12 mouse cellular contexts compared by ENCODE assay signal in genomic region chr15:80051092-80051761, GRCm38 (mm10). TPM values are rescaled to one million over a fixed set of nuclear protein-coding genes. Genes with fewer than 3 reads are reported as not detected.
A peak's percentile ranks its signal among the peaks of the same experiment; 100 is the strongest.
DNase-seq lines count a peak whose midpoint lies in the region; ATAC-seq and TF ChIP-seq lines count a peak whose summit lies in the region.
"Had no signal": no experiment of that assay in that cellular context is flagged by ENCODE, and none has a peak within 500 bp of the region (broad histone marks: within the 10 kb centered on the region; RNA-seq: fewer than 3 reads in every experiment).

No protein-coding gene starts in this region.

- no peak overlapping the region for H3K4me3 ChIP-seq in hindbrain, embryonic 15.5 days
- H3K4me3 ChIP-seq in hindbrain, postnatal 0 days (ENCODE audit: low read length), result no peak overlapping the region
- no peak overlapping the region for H3K4me3 ChIP-seq in neural tube, embryonic 13.5 days
- no peak overlapping the region for H3K4me3 ChIP-seq in limb, embryonic 12.5 days (replicated peaks)
- H3K4me3 ChIP-seq in forebrain, embryonic 10.5 days, result no peak overlapping the region
- H3K4me3 ChIP-seq: hindbrain, embryonic 10.5 days; midbrain, embryonic 12.5 days had no signal

- no peak for DNase-seq in hindbrain, postnatal 0 days (ENCODE audit: low spot score)
- no peak for DNase-seq in neural tube, embryonic 10.5 days (ENCODE audit: extremely low spot score, low spot score)
- DNase-seq in forebrain, embryonic 10.5 days (ENCODE audit: extremely low spot score, low spot score), result no peak
- no peak for DNase-seq in ovary, postnatal 10 days (ENCODE audit: low spot score)
- no peak for DNase-seq in urinary bladder, postnatal 36 days (ENCODE audit: low spot score in 2 of 2)
- DNase-seq: adrenal gland, adult 8-10 months; cerebellum, adult 18-20 months had no signal

- no peaks in the 10 kb centered on the region for H3K27me3 ChIP-seq in hindbrain, embryonic 15.5 days
- no peaks in the 10 kb centered on the region for H3K27me3 ChIP-seq in hindbrain, postnatal 0 days (ENCODE audit: insufficient read depth, low read length)
- no peaks in the 10 kb centered on the region for H3K27me3 ChIP-seq in neural tube, embryonic 13.5 days
- H3K27me3 ChIP-seq in limb, embryonic 12.5 days, result no peaks in the 10 kb centered on the region
- H3K27me3 ChIP-seq in forebrain, embryonic 10.5 days (ENCODE audit: poor library complexity, severe bottlenecking), result no peaks in the 10 kb centered on the region

- no peaks in the 10 kb centered on the region for H3K36me3 ChIP-seq in hindbrain, embryonic 15.5 days
- no peaks in the 10 kb centered on the region for H3K36me3 ChIP-seq in hindbrain, postnatal 0 days (ENCODE audit: insufficient read depth, low read length)
- H3K36me3 ChIP-seq in neural tube, embryonic 13.5 days, result no peaks in the 10 kb centered on the region
- H3K36me3 ChIP-seq in limb, embryonic 12.5 days, result no peaks in the 10 kb centered on the region
- no peaks in the 10 kb centered on the region for H3K36me3 ChIP-seq in forebrain, embryonic 10.5 days (replicated peaks)
- H3K36me3 ChIP-seq: hindbrain, embryonic 10.5 days; midbrain, embryonic 12.5 days had no signal

- H3K9me3 ChIP-seq in hindbrain, embryonic 15.5 days, result no peaks in the 10 kb centered on the region
- H3K9me3 ChIP-seq in hindbrain, postnatal 0 days (ENCODE audit: low read length), result no peaks in the 10 kb centered on the region
- H3K9me3 ChIP-seq in neural tube, embryonic 13.5 days, result no peaks in the 10 kb centered on the region
- no peaks in the 10 kb centered on the region for H3K9me3 ChIP-seq in limb, embryonic 12.5 days
- H3K9me3 ChIP-seq in forebrain, embryonic 10.5 days, result no peaks in the 10 kb centered on the region
- H3K9me3 ChIP-seq: hindbrain, embryonic 10.5 days; midbrain, embryonic 12.5 days had no signal

- H3K4me1 ChIP-seq in hindbrain, embryonic 15.5 days (replicated peaks), result peaks cover 7% of the 10 kb centered on the region; the same call in 1 of the 2 replicates
- H3K4me1 ChIP-seq in hindbrain, postnatal 0 days (ENCODE audit: insufficient read depth, low read length), result no peaks in the 10 kb centered on the region
- H3K4me1 ChIP-seq in neural tube, embryonic 13.5 days (replicated peaks), result no peaks in the 10 kb centered on the region
- peaks cover 27% of the 10 kb centered on the region for H3K4me1 ChIP-seq in limb, embryonic 12.5 days (replicated peaks)
- peaks cover 17% of the 10 kb centered on the region for H3K4me1 ChIP-seq in forebrain, embryonic 10.5 days
- H3K4me1 ChIP-seq: midbrain, embryonic 12.5 days had no signal

- WGBS in hindbrain, embryonic 15.5 days, result 80% methylated on average over 19 of the region's 19 CpGs
- 72% methylated on average over 19 of the region's 19 CpGs for WGBS in hindbrain, postnatal 0 days
- WGBS in neural tube, embryonic 13.5 days, result 73% methylated on average over 19 of the region's 19 CpGs
- 55% methylated on average over 19 of the region's 19 CpGs for WGBS in limb, embryonic 12.5 days
- WGBS in forebrain, embryonic 10.5 days, result 84% methylated on average over 19 of the region's 19 CpGs

- no peak overlapping the region for H3K4me2 ChIP-seq in hindbrain, embryonic 15.5 days
- no peak overlapping the region for H3K4me2 ChIP-seq in hindbrain, postnatal 0 days (ENCODE audit: low read depth, low read length)
- no peak overlapping the region for H3K4me2 ChIP-seq in neural tube, embryonic 13.5 days
- H3K4me2 ChIP-seq in limb, embryonic 12.5 days, result no peak overlapping the region
- H3K4me2 ChIP-seq: midbrain, embryonic 12.5 days had no signal

- ATAC-seq in hindbrain, embryonic 15.5 days (ENCODE audit: low FRiP score, low read depth), result no peak
- ATAC-seq in hindbrain, postnatal 0 days, result no peak
- ATAC-seq in neural tube, embryonic 13.5 days (ENCODE audit: low read depth), result no peak
- ATAC-seq in limb, embryonic 12.5 days (ENCODE audit: insufficient number of reproducible peaks, insufficient read depth, low FRiP score, low TSS enrichment, low read depth), result no peak

- TF ChIP-seq CTCF in hindbrain, postnatal 0 days (IDR thresholded peaks at IDR 0.05; ENCODE audit: low read depth), result no peak

- 0 out of 2 replicates have a peak overlapping the region, but pooled peaks have one; percentile 35 for H3K27ac ChIP-seq in hindbrain, embryonic 15.5 days (replicated peaks)
- no peak overlapping the region for H3K27ac ChIP-seq in hindbrain, postnatal 0 days
- H3K27ac ChIP-seq in neural tube, embryonic 13.5 days (replicated peaks), result 0 out of 2 replicates have a peak overlapping the region, but pooled peaks have one; percentile 28
- H3K27ac ChIP-seq in limb, embryonic 12.5 days, result 0 out of 2 replicates have a peak overlapping the region, but pooled peaks have one; percentile 29
- no peak overlapping the region for H3K27ac ChIP-seq in forebrain, embryonic 10.5 days
- H3K27ac ChIP-seq: hindbrain, embryonic 10.5 days; midbrain, embryonic 12.5 days had no signal

- H3K9ac ChIP-seq in hindbrain, embryonic 15.5 days, result no peak overlapping the region
- H3K9ac ChIP-seq in hindbrain, postnatal 0 days (replicated peaks; ENCODE audit: low read length), result no peak overlapping the region
- H3K9ac ChIP-seq in neural tube, embryonic 13.5 days, result no peak overlapping the region
- H3K9ac ChIP-seq in limb, embryonic 12.5 days (replicated peaks), result peak overlapping the region; percentile 31; the same call in 1 of the 2 replicates
- H3K9ac ChIP-seq: midbrain, embryonic 12.5 days had no signal

RNA-seq across cellular contexts. Expression of gene Pdgfb, which starts 36.5 kb away (rescaled TPM):
- 5.7 and 5.8 TPM in 2 replicates for polyA plus RNA-seq in hindbrain, embryonic 15.5 days (2015; fragmentation: Nextera tagmentation; extraction: Ambion mirVana)
- total RNA-seq in hindbrain, postnatal 0 days (2014; rRNA removed), result 31.0 and 33.4 TPM in 2 replicates
- 8.3 and 9.5 TPM in 2 replicates for polyA plus RNA-seq in hindbrain, postnatal 0 days (2015; fragmentation: Nextera tagmentation; extraction: Ambion mirVana)
- 3.3 TPM in 2 replicates for polyA plus RNA-seq in neural tube, embryonic 13.5 days (2015; fragmentation: Nextera tagmentation; extraction: Ambion mirVana)
- polyA plus RNA-seq in limb, embryonic 12.5 days (2016; fragmentation: Nextera tagmentation; extraction: Ambion mirVana), result 2.5 and 2.8 TPM in 2 replicates
- 1.8 TPM in 2 replicates for polyA plus RNA-seq in forebrain, embryonic 10.5 days (2016; fragmentation: Nextera tagmentation; extraction: Ambion mirVana)

RNA-seq across cellular contexts. Expression of gene Syngr1, which starts 39.9 kb away (rescaled TPM):
- 61.5 and 64.3 TPM in 2 replicates for polyA plus RNA-seq in hindbrain, embryonic 15.5 days (2015; fragmentation: Nextera tagmentation; extraction: Ambion mirVana)
- total RNA-seq in hindbrain, postnatal 0 days (2014; rRNA removed), result 155 and 157 TPM in 2 replicates
- 73.4 and 78.6 TPM in 2 replicates for polyA plus RNA-seq in hindbrain, postnatal 0 days (2015; fragmentation: Nextera tagmentation; extraction: Ambion mirVana)
- 27.2 and 36.0 TPM in 2 replicates for polyA plus RNA-seq in neural tube, embryonic 13.5 days (2015; fragmentation: Nextera tagmentation; extraction: Ambion mirVana)
- polyA plus RNA-seq in limb, embryonic 12.5 days (2016; fragmentation: Nextera tagmentation; extraction: Ambion mirVana), result 3.9 and 4.1 TPM in 2 replicates
- 10.5 and 11.2 TPM in 2 replicates for polyA plus RNA-seq in forebrain, embryonic 10.5 days (2016; fragmentation: Nextera tagmentation; extraction: Ambion mirVana)

RNA-seq across cellular contexts. Expression of gene Rpl3, which starts 40.4 kb away (rescaled TPM):
- 547 and 570 TPM in 2 replicates for polyA plus RNA-seq in hindbrain, embryonic 15.5 days (2015; fragmentation: Nextera tagmentation; extraction: Ambion mirVana)
- 599 and 600 TPM in 2 replicates for total RNA-seq in hindbrain, postnatal 0 days (2014; rRNA removed)
- 527 and 544 TPM in 2 replicates for polyA plus RNA-seq in hindbrain, postnatal 0 days (2015; fragmentation: Nextera tagmentation; extraction: Ambion mirVana)
- 597 and 620 TPM in 2 replicates for polyA plus RNA-seq in neural tube, embryonic 13.5 days (2015; fragmentation: Nextera tagmentation; extraction: Ambion mirVana)
- polyA plus RNA-seq in limb, embryonic 12.5 days (2016; fragmentation: Nextera tagmentation; extraction: Ambion mirVana), result 981 and 1,001 TPM in 2 replicates
- 1,023 and 1,061 TPM in 2 replicates for polyA plus RNA-seq in forebrain, embryonic 10.5 days (2016; fragmentation: Nextera tagmentation; extraction: Ambion mirVana)

Comparison
In these comparisons a context has a peak if more than half of its experiments do, and no peak if none do; other contexts are left out.
1. H3K27ac ChIP-seq: peak in hindbrain, embryonic 15.5 days (single experiment), neural tube, embryonic 13.5 days (single experiment) and limb, embryonic 12.5 days (single experiment); none in hindbrain, postnatal 0 days (single experiment) and forebrain, embryonic 10.5 days (single experiment).